Mouse (Mus musculus): Measurements from ENCODE around the gene Med4.
"Not testable (repeated sequence)": the region's sequence is repeated elsewhere in the genome, so short reads cannot be mapped to it uniquely, and the experiment has no call there.

Gene Med4

GRCm38 (mm10) chr14:73495753-73496152 lies 14.1 kb upstream of the Med4 start:
- intact Hi-C loops (cut with DNase I): no loop called here

GRCm38 (mm10) chr14:73501283-73501682 lies 8.5 kb upstream of the Med4 start:
- intact Hi-C loops (cut with DNase I): no loop called here

- intact Hi-C loops (cut with DNase I): no loop called here
Measured at GRCm38 (mm10) chr14:73501721-73502120, 8.1 kb upstream of the Med4 start.

- intact Hi-C loops (cut with DNase I): no loop called here
Measured at GRCm38 (mm10) chr14:73502591-73503184, 7.1 kb upstream of the Med4 start.

GRCm38 (mm10) chr14:73503237-73503933 lies 6.4 kb upstream of the Med4 start:
- intact Hi-C loops (cut with DNase I): no loop called here

- intact Hi-C loops (cut with DNase I): no loop called here
Measured at GRCm38 (mm10) chr14:73506283-73506682, 3.5 kb upstream of the Med4 start.

- intact Hi-C loops (cut with DNase I): no loop called here
Measured at GRCm38 (mm10) chr14:73507200-73507599, 2.6 kb upstream of the Med4 start.

- intact Hi-C loops (cut with DNase I): no loop called here
Measured at GRCm38 (mm10) chr14:73507702-73508376, 2.0 kb upstream of the Med4 start.

GRCm38 (mm10) chr14:73508630-73509395 lies 1.0 kb upstream of the Med4 start:
- intact Hi-C loops (cut with DNase I): no loop called here

GRCm38 (mm10) chr14:73524136-73524535 lies 14.3 kb downstream of the Med4 start:
- intact Hi-C loops (cut with DNase I): loop anchor here (2.0 kb wide), 1 partner anchor 29 kb away; no protein-coding TSS in a partner anchor

- intact Hi-C loops (cut with DNase I): loop anchor here (2.0 kb wide), 1 partner anchor 28 kb away; no protein-coding TSS in a partner anchor
Measured at GRCm38 (mm10) chr14:73524766-73525448, 15.1 kb downstream of the Med4 start, which contains the start of gene Sucla2. Gene Sucla2 (plus strand): TSS chr14:73525319.

GRCm38 (mm10) chr14:73528661-73529060 lies 18.8 kb downstream of the Med4 start:
- intact Hi-C loops (cut with DNase I): not testable (repeated sequence)

- intact Hi-C loops (cut with DNase I): no loop called here
Measured at GRCm38 (mm10) chr14:73533755-73534465, 24.1 kb downstream of the Med4 start.

GRCm38 (mm10) chr14:73535641-73536040 lies 25.8 kb downstream of the Med4 start:
- intact Hi-C loops (cut with DNase I): no loop called here

GRCm38 (mm10) chr14:73543781-73544180 lies 34.0 kb downstream of the Med4 start:
- intact Hi-C loops (cut with DNase I): no loop called here

- intact Hi-C loops (cut with DNase I): no loop called here
Measured at GRCm38 (mm10) chr14:73547034-73547433, 37.2 kb downstream of the Med4 start.

- intact Hi-C loops (cut with DNase I): no loop called here
Measured at GRCm38 (mm10) chr14:73548051-73548450, 38.2 kb downstream of the Med4 start, which contains the start of gene Nudt15. Gene Nudt15 (minus strand): TSS chr14:73548242.

- intact Hi-C loops (cut with DNase I): no loop called here
Measured at GRCm38 (mm10) chr14:73550291-73550690, 40.5 kb downstream of the Med4 start.

- intact Hi-C loops (cut with DNase I): no loop called here
Measured at GRCm38 (mm10) chr14:73550732-73551131, 40.9 kb downstream of the Med4 start.

- intact Hi-C loops (cut with DNase I): no loop called here
Measured at GRCm38 (mm10) chr14:73551164-73551563, 41.3 kb downstream of the Med4 start.

All from adrenal gland (tissue).